In the genomic region with DNA sequence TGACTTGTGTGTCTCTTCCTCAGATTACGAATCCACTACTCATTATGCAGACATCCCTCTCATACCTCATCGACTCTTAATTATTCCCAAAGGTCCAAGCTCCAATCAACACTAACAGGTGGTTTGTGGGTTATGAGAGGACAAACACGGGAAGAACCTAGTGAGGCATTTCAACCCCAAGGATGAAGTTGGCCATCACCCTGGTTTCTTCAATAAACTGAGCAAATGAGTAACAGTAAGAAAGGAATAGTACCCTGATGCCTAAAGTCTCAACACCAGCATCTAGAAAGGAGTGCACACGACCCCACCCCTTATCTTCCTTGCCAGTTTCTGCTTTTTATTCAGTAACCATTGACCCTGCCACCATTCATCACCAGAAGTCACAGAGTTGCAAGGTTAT, we compare ENCODE assay signal across 30 mouse cellular contexts. TPM values are rescaled to one million over a fixed set of nuclear protein-coding genes. Genes with fewer than 3 reads are reported as not detected.
DNase-seq lines count a peak whose midpoint lies in the region; ATAC-seq lines count a peak whose summit lies in the region.
"Had no signal": no experiment of that assay in that cellular context is flagged by ENCODE, and none has a peak within 500 bp of the region (broad histone marks: within the 10 kb centered on the region; RNA-seq: fewer than 3 reads in every experiment).

No protein-coding gene starts in this region.

- H3K4me3 ChIP-seq in intestine, embryonic 16.5 days (ENCODE audit: low read length) = no peak overlapping the region
- H3K4me3 ChIP-seq: embryonic facial prominence, embryonic 10.5 days; embryonic facial prominence, embryonic 13.5 days; erythroblast, embryonic 14.5 days; forebrain, embryonic 12.5 days; forebrain, embryonic 15.5 days; heart, embryonic 13.5 days had no signal

- H3K27me3 ChIP-seq in intestine, embryonic 16.5 days (replicated peaks; ENCODE audit: control insufficient read depth, insufficient read depth, low read length) = no peaks in the 10 kb centered on the region
- H3K27me3 ChIP-seq: CH12.LX; embryonic facial prominence, embryonic 13.5 days; forebrain, embryonic 12.5 days; forebrain, embryonic 15.5 days; heart, embryonic 13.5 days had no signal

- no peak overlapping the region for H3K27ac ChIP-seq in intestine, embryonic 16.5 days (ENCODE audit: low read length)
- H3K27ac ChIP-seq: embryonic facial prominence, embryonic 10.5 days; embryonic facial prominence, embryonic 13.5 days; forebrain, embryonic 12.5 days; forebrain, embryonic 15.5 days; heart, embryonic 13.5 days; hindbrain, embryonic 14.5 days; hindbrain, postnatal 0 days had no signal

- peak; percentile 11 for DNase-seq in kidney, adult 18-20 months
- no peak for DNase-seq in kidney, postnatal 4 days
- peak; percentile 86 for DNase-seq in kidney, adult 9 months
- DNase-seq in kidney, postnatal 10 days = no peak
- DNase-seq in kidney, postnatal 36 days = peak; percentile 18 to 70
- DNase-seq: adrenal gland, postnatal 10 days; adrenal gland, postnatal 36 days; B cell, adult 2 months; cerebellum, adult 18-20 months; cerebellum, adult 9-11 months; cerebellum, postnatal 25 days; gastrocnemius, postnatal 25 days; heart, adult 18-20 months; heart, postnatal 14 days; heart, postnatal 4 days had no signal

- no peaks in the 10 kb centered on the region for H3K36me3 ChIP-seq in intestine, embryonic 16.5 days (ENCODE audit: control insufficient read depth, insufficient read depth, low read length)
- H3K36me3 ChIP-seq: embryonic facial prominence, embryonic 10.5 days; embryonic facial prominence, embryonic 13.5 days; forebrain, embryonic 12.5 days; forebrain, embryonic 15.5 days; G1E; heart, embryonic 13.5 days had no signal

- no peak overlapping the region for H3K9ac ChIP-seq in intestine, embryonic 16.5 days (ENCODE audit: low read depth, low read length)
- H3K9ac ChIP-seq: embryonic facial prominence, embryonic 13.5 days; forebrain, embryonic 12.5 days; forebrain, embryonic 15.5 days; heart, embryonic 13.5 days; hindbrain, embryonic 14.5 days had no signal

- WGBS in intestine, embryonic 16.5 days = 81% methylated on average over 4 of the region's 4 CpGs

- no peaks in the 10 kb centered on the region for H3K4me1 ChIP-seq in intestine, embryonic 16.5 days (ENCODE audit: control insufficient read depth, insufficient read depth, low read length)
- H3K4me1 ChIP-seq: embryonic facial prominence, embryonic 10.5 days; embryonic facial prominence, embryonic 13.5 days; forebrain, embryonic 12.5 days; forebrain, embryonic 15.5 days; heart, embryonic 13.5 days had no signal

- H3K4me2 ChIP-seq in intestine, embryonic 16.5 days (ENCODE audit: low read depth, low read length) = no peak overlapping the region
- H3K4me2 ChIP-seq: embryonic facial prominence, embryonic 13.5 days; forebrain, embryonic 12.5 days; forebrain, embryonic 15.5 days; heart, embryonic 13.5 days; hindbrain, embryonic 14.5 days had no signal

- no peak for ATAC-seq in intestine, embryonic 16.5 days
- ATAC-seq: forebrain, embryonic 15.5 days; hindbrain, postnatal 0 days; Patski had no signal

- H3K9me3 ChIP-seq in intestine, embryonic 16.5 days (ENCODE audit: control insufficient read depth, low read length) = no peaks in the 10 kb centered on the region
- H3K9me3 ChIP-seq: embryonic facial prominence, embryonic 10.5 days; embryonic facial prominence, embryonic 13.5 days; forebrain, embryonic 12.5 days; forebrain, embryonic 15.5 days; G1E; heart, embryonic 13.5 days had no signal

RNA-seq across cellular contexts. Expression of a gene that starts 47.7 kb away (rescaled TPM):
- polyA plus RNA-seq in intestine, embryonic 16.5 days (2015; fragmentation: Nextera tagmentation; extraction: Ambion mirVana) = 0.54 TPM in 1 of 2 replicates, not detected in the other
- polyA plus RNA-seq: embryonic facial prominence, embryonic 10.5 days; embryonic facial prominence, embryonic 13.5 days; erythroblast, embryonic 14.5 days; forebrain, embryonic 12.5 days; forebrain, embryonic 15.5 days; G1E; gonadal fat pad, adult 2 months; heart, embryonic 13.5 days; heart, embryonic 16.5 days; hindbrain, embryonic 11.5 days; hindbrain, embryonic 14.5 days; hindbrain, postnatal 0 days; Patski had no signal

Comparison
In these comparisons a context has a peak if more than half of its experiments do, and no peak if none do; other contexts are left out.
1. DNase-seq: peak in kidney, adult 18-20 months (single experiment), kidney, adult 9 months (single experiment) and kidney, postnatal 36 days (2 of 2); none in kidney, postnatal 4 days (0 of 2) and kidney, postnatal 10 days (single experiment).